Mouse (Mus musculus) heart, adult 11 months (tissue): ENCODE measurements at regions not wholly inside any gene's neighbourhood (a gene's known extent, or its start where the extent isn't known, plus 50 kb on each side); places are given as distances from the start of the nearest gene placed in this dataset.
A peak's percentile ranks its signal among the peaks of the same experiment; 100 is the strongest.

Experiments used
- DNase-seq: peaks from one replicate; pipeline ENCODE4 v3.0.0; 2022

DNA sequence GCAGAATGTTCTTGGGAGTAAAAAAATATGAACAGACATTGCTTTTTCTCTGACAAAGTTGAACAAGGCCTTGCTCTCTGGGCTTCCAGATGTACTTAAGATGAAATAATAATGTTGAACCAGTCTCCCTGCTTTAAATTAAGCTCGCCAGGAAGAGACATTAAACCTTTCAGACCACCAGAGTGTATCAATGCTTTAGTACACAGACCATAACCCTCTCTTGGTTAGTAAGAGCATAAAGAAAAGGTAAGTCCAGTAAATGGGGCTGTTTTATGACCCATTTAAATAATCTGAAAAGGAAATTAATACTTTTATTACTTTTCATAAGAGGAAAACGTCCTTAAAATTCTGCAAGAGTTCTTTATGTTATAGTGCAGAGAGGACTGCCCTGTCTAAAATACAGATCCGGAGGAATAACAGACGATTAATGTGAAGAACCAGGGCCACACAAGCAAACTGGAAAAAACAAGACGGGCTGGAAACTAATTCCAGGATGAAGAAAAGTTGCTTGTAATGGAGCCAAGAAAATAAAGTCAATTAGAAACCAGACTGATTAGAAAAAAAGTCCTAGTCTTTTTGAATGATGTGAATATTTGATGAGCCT, 74.4 kb downstream of the Mettl11b start:
- DNase-seq = no peak

- DNase-seq = no peak
These were observed 82.9 kb downstream of the Mettl11b start for GRCm38 (mm10) chr1:163642091-163642490.

GRCm38 (mm10) chr1:163640527-163641228, 84.4 kb downstream of the Mettl11b start:
- DNase-seq = no peak

GRCm38 (mm10) chr1:163630291-163630812, 94.7 kb downstream of the Mettl11b start:
- no peak for DNase-seq

DNA sequence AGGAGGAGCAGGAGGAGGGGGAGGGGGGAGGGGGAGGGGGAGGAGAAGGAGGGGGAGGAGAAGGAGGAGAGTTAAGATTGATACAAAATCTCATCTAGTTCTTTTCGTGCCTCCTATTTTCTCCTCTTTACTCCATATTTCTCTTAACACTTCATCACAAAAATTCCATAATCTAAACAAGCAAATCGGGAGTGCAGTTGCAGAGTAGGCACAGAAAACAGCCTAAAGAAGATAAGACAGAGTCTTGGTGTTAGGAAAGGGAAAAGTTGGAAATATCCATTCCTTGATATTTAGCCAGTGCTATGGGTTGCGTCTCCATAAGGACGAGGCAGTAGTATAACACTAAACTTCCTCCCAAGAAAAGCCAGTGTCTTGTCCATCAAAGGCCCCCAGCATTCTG, 100.1 kb downstream of the Mettl11b start:
- DNase-seq = no peak

- DNase-seq = no peak
These were observed 103.7 kb downstream of the Mettl11b start for GRCm38 (mm10) chr1:163621293-163621692.

DNA sequence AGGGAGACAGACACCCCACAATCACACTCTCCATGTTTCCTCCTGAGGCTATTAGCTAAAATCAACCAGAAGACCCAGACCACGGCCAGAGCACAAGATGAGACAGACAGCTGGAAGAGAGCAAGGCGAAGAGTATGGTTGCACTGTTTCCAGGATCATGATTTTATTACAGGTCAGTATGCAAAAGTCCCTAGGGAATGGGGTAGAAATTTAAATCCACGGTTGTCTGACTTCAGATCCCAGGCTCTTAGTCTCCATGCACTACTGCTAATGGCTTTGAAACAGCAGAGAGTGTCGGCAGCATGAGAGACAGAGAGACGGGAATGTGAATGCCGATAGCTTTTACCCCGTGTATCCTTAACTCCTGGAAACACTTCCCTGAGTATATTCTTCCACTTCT, 105.2 kb downstream of the Mettl11b start:
- DNase-seq = peak; percentile 74

DNA sequence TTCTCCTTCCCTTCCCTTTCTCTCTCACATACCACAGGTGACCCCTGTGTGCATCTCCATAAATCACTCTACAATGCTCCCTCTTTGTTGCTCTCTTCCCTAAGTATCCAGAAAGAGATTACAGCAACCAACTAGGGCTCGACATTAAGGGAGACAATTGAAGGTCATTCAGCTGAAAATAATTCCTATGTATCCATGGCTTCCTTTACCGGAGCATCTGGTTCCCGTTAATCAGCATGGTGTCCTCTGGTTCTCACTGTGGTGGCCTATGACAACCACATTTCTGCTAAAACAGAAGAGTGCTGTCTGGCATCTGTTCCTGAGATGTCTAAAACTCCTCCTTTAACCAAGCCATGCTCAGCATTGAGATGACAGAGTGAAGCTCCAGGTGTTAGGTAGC, 106.9 kb downstream of the Mettl11b start:
- DNase-seq = no peak

DNA sequence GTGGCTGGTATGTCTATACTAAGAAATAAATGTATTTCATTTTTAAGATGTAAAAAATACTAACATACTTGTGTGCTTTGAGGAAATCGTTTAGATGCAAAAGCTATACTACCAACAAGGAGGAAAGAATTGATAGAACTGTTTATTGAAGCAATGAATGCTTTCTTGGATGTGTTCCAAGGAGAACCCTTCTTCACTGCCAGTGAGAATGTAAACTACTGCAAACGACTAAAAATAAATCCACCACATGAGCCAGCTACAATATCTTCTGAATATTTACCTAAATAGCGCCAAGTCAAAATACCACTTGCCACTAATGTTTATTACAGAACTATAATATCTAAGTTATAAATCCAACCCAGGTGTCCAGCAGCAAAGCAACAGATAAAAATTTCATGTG, 108.4 kb downstream of the Mettl11b start:
- no peak for DNase-seq

DNA sequence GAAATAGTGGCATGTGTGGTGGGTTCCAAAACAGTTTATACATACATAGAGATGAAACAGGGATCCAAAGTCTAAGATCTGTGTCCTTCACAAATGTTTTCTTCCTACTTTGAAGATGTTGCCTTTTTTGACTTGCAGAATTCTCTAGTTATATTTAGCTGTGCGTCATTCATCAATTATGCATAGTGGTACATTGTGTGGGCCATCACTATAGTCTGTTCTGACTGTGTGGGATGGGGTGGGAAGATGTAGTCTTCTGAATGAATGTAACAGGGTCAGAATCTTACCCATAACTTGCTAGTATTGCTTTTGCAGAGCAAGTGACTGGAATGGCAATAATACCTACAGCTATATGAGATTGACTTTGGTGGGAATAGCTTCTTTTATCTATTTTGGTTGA, 116.6 kb downstream of the Mettl11b start:
- DNase-seq = no peak

DNA sequence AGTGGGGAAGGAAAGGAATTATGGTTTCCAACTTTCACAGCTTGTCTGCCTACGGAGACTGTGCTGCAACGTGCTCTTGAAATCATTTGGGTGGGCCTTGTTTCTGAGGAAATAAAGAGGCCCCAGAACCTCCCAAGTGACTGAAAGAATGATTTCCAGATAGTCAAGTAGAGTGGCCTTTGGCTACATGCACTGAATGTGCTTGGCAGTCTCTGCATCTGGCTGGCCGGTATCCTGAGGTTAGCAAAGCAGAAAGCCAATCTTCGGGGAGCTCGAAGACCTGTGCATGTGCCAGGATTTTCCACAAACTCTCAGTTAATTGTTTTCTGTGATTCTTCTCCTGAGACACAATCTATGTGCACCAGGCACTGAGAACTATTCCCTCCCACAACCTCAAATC, 117.3 kb downstream of the Mettl11b start:
- DNase-seq = peak; percentile 97

DNA sequence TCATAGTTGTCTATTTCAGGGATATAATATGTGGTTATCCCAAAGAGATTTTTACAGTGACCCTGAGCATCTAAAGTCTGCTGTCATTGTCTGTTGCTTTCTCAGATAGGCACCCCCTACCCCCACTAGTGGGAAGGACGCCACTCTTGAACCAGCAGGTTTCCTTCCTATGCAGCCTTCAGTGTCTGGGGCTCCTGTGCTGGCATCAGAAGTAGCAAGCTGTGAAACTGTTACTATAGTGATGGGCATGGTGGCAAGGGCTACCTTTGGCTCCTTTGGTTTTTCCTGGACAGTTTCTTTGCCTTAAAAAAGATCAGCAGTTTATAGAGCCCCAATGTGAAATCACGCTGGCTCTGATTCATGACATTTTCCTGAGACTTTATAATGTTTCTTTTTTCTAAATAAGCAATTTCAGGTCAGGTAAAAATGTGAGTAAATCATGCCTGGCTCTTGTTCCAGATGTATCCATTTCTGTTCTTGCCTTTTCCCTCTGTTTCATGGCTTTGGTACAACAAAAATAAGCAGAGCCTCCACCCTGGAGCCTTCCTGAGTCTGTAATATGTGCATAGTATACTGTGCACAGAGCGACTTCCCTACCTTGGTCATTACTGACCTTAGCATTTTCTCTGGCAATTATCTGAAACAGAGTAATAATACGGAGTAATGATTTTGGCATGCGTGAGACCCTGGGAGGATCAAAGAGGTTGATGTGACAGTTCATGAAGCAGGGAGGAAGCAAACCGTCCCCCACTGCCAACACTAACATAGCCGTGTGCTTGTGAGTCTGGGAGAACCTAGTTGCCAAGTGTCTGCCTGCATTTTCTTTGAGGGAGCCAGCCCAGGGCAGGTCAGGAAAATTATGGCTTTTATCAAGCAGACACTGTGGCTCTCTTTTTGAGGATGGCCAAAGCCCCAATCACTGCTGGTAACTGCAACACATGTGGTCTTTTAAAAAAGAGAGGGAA, 124.8 kb downstream of the Mettl11b start:
- DNase-seq = peak; percentile 84

- no peak for DNase-seq
These were observed 148.6 kb downstream of the Mettl11b start for GRCm38 (mm10) chr1:163576411-163576810.

DNA sequence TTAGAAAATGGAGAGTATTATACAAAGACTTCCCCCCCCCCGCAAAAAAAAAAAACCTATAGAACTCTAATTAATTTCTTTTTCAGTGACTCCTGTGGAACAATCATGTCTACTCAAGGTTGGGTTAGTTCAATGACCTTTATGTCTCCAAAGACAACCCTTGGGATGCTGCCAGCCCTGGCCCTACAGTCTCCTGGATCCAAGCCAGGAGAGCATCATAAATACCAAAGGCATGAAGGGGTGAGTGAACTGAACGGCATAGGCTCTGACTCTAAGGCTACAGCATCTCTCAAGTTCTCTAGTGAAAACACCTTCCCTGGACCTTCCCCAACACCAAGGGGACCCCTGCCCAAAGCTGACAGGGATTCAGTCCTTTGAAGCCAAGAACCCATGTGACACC, 149.4 kb downstream of the Mettl11b start:
- DNase-seq = no peak

DNA sequence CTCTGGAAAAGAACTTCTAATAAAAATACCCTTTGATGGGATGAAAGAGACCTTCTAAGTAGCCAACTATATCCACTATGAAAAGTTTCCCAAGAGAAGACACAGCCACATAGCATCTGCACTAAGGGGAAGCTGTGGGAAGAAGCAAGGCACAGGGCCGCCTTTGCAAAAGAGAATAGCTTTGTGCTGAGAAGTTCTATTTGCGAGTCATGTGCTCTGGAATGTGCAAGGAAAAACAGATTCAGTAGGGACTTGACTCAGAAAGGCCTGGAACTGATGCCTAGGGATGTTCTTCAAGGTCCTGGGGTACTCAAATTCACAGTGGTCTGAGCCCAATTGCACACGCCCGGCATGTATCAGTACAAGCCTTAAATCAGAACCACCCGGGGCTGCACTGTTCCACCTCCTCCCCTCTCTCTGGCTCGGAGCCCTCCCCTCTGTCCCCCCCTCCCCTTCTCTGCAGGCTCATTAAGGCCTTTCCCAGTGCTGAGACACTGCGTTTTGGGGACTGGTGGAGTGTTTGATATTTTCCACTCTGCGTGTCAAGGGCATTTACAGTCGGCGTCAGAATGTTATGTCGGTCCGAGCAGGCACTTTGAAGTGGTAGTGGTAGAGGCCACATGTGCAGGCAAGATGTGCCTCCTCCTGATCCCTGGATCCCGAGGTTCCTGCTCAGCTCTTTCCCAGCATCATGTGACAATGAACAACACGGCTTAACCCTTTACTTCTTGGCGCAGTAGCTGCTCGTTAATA, 150.4 kb downstream of the Mettl11b start:
- no peak for DNase-seq

DNA sequence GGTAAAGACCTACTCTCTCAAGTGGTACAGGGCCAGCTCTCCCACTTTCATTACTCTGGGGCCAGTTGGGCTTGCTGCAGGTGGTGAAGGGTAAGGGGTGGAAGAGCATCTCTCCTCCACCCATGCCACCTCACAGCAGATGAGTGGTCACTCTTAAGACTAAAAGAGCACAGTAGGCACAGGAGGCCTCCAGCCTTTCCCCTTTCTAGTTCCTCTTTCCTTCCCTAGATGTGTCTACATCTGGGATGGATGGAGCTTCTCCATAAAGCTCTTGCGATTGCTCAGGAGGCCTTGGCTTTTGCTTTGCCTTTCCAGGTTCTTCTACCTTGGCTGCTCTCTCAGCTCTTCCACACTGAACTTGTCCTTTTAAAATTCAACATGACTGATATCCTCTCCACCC, 151.5 kb downstream of the Mettl11b start:
- DNase-seq = no peak

DNA sequence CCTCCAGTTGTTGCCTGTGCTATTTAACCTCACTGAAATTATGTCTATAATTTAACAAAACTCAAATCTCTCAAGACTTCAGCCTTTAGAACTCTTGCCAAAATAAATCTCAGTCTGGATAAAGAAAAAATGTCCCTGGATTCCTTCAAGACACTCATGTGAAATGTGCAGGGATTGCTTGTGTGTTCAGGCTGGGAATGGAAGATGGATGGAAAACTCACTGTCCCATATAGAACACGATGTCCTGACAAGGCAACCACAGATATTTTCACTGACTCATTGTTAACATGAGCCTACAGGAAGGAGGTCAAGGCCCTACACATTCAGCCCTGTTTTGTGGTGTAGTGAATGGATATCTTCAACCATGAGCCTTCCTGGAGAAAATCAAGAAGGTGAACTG, 160.3 kb upstream of the Gorab start:
- DNase-seq = no peak

DNA sequence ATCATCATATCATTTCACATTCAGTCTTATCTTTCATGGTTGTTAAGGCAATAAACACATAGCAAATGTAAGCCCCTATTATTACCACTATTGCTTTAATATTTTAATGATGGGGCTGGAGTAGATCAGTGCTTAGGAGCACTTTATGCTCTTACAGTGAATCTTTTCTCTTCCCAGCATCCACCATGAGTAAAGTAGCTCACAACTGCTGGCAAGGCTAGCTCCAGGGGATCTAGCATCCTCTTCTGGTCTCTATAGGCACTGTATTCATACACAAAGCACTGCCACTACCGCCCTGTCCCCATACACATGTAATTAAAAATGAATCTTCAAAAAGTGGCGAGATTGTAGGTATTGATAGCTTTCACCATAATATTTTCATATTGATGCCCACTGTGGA, 159.6 kb upstream of the Gorab start:
- no peak for DNase-seq

DNA sequence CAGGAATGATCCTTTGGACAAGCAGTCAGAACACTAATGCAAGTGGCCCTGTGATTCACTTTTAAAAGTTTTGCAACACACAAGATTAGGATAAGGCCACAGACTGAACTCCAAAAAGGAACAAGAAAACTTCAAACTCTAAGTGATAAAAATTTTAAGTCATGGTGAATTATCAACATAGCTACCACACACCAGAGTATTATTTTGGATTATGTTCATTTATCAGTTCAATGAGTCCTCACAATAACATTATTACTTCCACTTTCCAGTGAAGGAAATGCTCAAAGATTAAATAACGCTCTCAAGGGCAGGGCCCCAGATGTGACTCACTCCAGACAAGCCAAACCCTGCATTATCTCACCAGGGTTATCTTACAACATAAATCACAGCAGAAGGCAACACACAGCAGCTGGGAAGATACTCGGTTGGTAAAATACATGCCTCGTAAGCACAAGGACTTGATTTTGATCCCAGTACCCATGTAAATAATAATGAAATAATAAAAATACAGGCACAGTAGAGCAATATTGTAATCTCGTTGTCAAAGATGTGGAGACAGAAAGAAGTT, 158.8 kb upstream of the Gorab start:
- DNase-seq = peak; percentile 91

GRCm38 (mm10) chr1:163561016-163561415, 157.5 kb upstream of the Gorab start:
- DNase-seq = no peak

DNA sequence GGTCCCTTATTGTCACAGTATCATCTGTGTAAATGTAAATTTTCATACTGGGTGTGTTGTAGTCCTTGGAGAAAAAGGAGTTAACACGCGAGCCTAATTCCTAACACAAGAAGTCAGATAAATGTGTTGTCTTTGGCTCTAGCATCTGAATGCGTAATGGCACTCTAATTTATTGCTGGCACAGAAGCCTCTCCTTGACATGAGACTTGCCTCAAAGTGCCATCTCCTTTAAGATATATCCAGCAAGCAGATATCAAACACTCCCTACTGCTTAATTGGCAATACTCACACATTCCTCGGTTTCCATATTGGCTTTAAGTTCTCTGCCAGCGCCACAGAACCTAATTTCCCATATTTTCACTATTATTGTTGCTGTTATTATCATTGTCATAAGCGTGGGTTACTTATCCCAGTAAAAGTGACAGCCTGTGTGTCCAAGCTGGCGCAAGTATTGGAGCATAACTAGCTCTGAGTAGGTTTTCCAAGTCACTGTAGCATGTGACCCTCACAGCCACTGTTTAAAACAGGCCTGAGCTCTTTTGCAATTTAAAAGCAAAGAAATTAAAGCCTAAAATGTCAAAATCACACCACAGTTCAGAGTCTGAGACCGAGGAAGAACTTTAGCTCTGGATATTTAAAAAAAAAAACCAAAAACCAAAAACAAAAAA, 156.9 kb upstream of the Gorab start:
- DNase-seq = peak; percentile 93

- DNase-seq = no peak
These were observed 154.4 kb upstream of the Gorab start for GRCm38 (mm10) chr1:163557875-163558274.
